Mouse (Mus musculus): ENCODE measurements around the gene Atg4a-ps. TPM values are rescaled to one million over a fixed set of nuclear protein-coding genes. Genes with fewer than 3 reads are reported as not detected.

Atg4a-ps gene
- polyA plus RNA-seq, 1 experiment from 2014 or later: 0.11 TPM

- 80% methylated on average over 4 of the region's 4 CpGs for WGBS
- H3K27ac ChIP-seq (ENCODE audit: low read depth, low read length): no peak overlapping the region
- no peak for ATAC-seq
- no peaks in the 10 kb centered on the region for H3K4me1 ChIP-seq (ENCODE audit: control insufficient read depth, insufficient read depth, low read depth, low read length)
- no peak overlapping the region for H3K9ac ChIP-seq (ENCODE audit: low read depth, low read length)
- H3K9me3 ChIP-seq (ENCODE audit: control insufficient read depth, low read length): no peaks in the 10 kb centered on the region
- H3K4me3 ChIP-seq (ENCODE audit: low read length): no peak overlapping the region
- H3K36me3 ChIP-seq (ENCODE audit: control insufficient read depth, insufficient read depth, low read length): no peaks in the 10 kb centered on the region
- H3K27me3 ChIP-seq (replicated peaks; ENCODE audit: control insufficient read depth, insufficient read depth, low read length): no peaks in the 10 kb centered on the region
- H3K4me2 ChIP-seq (ENCODE audit: low read length): no peak overlapping the region
Measured at GRCm38 (mm10) chr3:103672113-103672512, 26.2 kb upstream of the Atg4a-ps start.

DNA sequence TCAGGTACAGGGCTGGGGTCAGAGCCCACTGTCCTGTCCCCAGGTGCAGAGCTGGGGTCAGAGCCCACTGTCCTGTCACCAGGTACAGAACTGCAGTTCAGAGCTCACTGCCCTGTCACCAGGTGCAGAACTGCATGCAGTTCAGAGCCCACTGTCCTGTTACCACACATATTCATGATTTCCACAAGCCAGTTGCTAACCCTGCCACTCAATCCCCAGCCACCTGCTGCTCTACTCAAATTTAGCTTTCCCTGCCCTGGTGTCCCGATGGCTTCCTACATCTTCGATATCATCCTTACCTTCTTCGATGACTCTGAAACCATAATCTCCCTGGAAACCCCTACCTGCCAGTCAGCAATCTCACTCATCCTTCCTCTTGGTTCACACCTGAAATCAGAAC is 17.5 kb upstream of the Atg4a-ps start:
- 92% methylated on average over 3 of the region's 3 CpGs for WGBS
- H3K27me3 ChIP-seq (replicated peaks; ENCODE audit: control insufficient read depth, insufficient read depth, low read length): no peaks in the 10 kb centered on the region

GRCm38 (mm10) chr3:103661714-103662113 is 15.8 kb upstream of the Atg4a-ps start:
- Histone ChIP-seq H3K27me3 (replicated peaks; ENCODE audit: control insufficient read depth, insufficient read depth, low read length) (no peaks in the 10 kb centered on the region), H3K9ac (ENCODE audit: low read depth, low read length) (no peak overlapping the region), H3K4me3 (ENCODE audit: low read length) (no peak overlapping the region), H3K27ac (ENCODE audit: low read depth, low read length) (no peak overlapping the region), H3K9me3 (ENCODE audit: control insufficient read depth, low read length) (no peaks in the 10 kb centered on the region), H3K4me1 (ENCODE audit: control insufficient read depth, insufficient read depth, low read depth, low read length) (no peaks in the 10 kb centered on the region; the same call in 1 of the 2 replicates), H3K4me2 (ENCODE audit: low read length) (no peak overlapping the region), H3K36me3 (ENCODE audit: control insufficient read depth, insufficient read depth, low read length) (no peaks in the 10 kb centered on the region)
- no peak for ATAC-seq
- WGBS: 86% methylated on average over 8 of the region's 8 CpGs

More for the DNA sequence above, 17.5 kb upstream of the Atg4a-ps start:
- Histone ChIP-seq H3K4me1 (ENCODE audit: control insufficient read depth, insufficient read depth, low read depth, low read length) (no peaks in the 10 kb centered on the region), H3K9ac (ENCODE audit: low read depth, low read length) (no peak overlapping the region), H3K4me2 (ENCODE audit: low read length) (no peak overlapping the region), H3K27ac (ENCODE audit: low read depth, low read length) (no peak overlapping the region), H3K4me3 (ENCODE audit: low read length) (no peak overlapping the region), H3K9me3 (ENCODE audit: control insufficient read depth, low read length) (no peaks in the 10 kb centered on the region), H3K36me3 (ENCODE audit: control insufficient read depth, insufficient read depth, low read length) (no peaks in the 10 kb centered on the region)
- ATAC-seq: no peak

- Histone ChIP-seq H3K9me3 (ENCODE audit: control insufficient read depth, low read length) (no peaks in the 10 kb centered on the region), H3K9ac (ENCODE audit: low read depth, low read length) (no peak overlapping the region), H3K27me3 (replicated peaks; ENCODE audit: control insufficient read depth, insufficient read depth, low read length) (no peaks in the 10 kb centered on the region), H3K4me1 (ENCODE audit: control insufficient read depth, insufficient read depth, low read depth, low read length) (no peaks in the 10 kb centered on the region; the same call in 1 of the 2 replicates), H3K4me3 (ENCODE audit: low read length) (no peak overlapping the region), H3K27ac (ENCODE audit: low read depth, low read length) (no peak overlapping the region), H3K36me3 (ENCODE audit: control insufficient read depth, insufficient read depth, low read length) (no peaks in the 10 kb centered on the region), H3K4me2 (ENCODE audit: low read length) (no peak overlapping the region)
- no peak for ATAC-seq
- 75% methylated on average over 2 of the region's 2 CpGs for WGBS
Measured at GRCm38 (mm10) chr3:103660012-103660411, 14.1 kb upstream of the Atg4a-ps start.

GRCm38 (mm10) chr3:103650406-103650805 is 4.5 kb upstream of the Atg4a-ps start:
- H3K27me3 ChIP-seq (replicated peaks; ENCODE audit: control insufficient read depth, insufficient read depth, low read length): no peaks in the 10 kb centered on the region
- H3K4me2 ChIP-seq (ENCODE audit: low read length): no peak overlapping the region
- no peak overlapping the region for H3K27ac ChIP-seq (ENCODE audit: low read depth, low read length)
- no peak overlapping the region for H3K9ac ChIP-seq (ENCODE audit: low read depth, low read length)
- no peaks in the 10 kb centered on the region for H3K36me3 ChIP-seq (ENCODE audit: control insufficient read depth, insufficient read depth, low read length)
- WGBS: 19% methylated on average over 1 of the region's 1 CpGs
- H3K4me3 ChIP-seq (ENCODE audit: low read length): no peak overlapping the region
- no peaks in the 10 kb centered on the region for H3K4me1 ChIP-seq (ENCODE audit: control insufficient read depth, insufficient read depth, low read depth, low read length)
- ATAC-seq: no peak
- H3K9me3 ChIP-seq (ENCODE audit: control insufficient read depth, low read length): no peaks in the 10 kb centered on the region

DNA sequence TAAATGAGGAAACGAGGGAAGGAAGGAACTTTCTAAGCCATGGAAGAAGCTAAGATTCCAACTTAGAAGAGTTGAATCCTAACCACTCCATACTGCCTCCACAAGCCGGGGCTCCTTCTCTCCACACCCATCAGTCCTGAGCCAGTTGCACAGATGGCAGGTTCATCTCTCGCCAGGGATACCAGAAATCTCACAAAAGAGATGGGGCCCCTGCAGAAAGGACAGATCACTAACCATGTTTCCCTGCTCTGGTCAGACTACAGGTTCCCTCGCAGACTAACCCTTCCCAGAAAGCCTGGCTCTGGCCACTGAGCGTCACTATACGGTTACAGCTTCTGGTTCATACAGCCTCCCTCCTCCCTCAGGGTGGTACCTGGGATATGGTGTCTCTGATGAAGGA is 3.8 kb upstream of the Atg4a-ps start:
- H3K27me3 ChIP-seq (replicated peaks; ENCODE audit: control insufficient read depth, insufficient read depth, low read length): no peaks in the 10 kb centered on the region
- H3K9ac ChIP-seq (ENCODE audit: low read depth, low read length): no peak overlapping the region
- H3K4me3 ChIP-seq (ENCODE audit: low read length): no peak overlapping the region
- no peak overlapping the region for H3K27ac ChIP-seq (ENCODE audit: low read depth, low read length)
- H3K9me3 ChIP-seq (ENCODE audit: control insufficient read depth, low read length): no peaks in the 10 kb centered on the region
- no peaks in the 10 kb centered on the region for H3K36me3 ChIP-seq (ENCODE audit: control insufficient read depth, insufficient read depth, low read length)
- H3K4me1 ChIP-seq (ENCODE audit: control insufficient read depth, insufficient read depth, low read depth, low read length): no peaks in the 10 kb centered on the region
- H3K4me2 ChIP-seq (ENCODE audit: low read length): no peak overlapping the region
- 81% methylated on average over 6 of the region's 6 CpGs for WGBS
- no peak for ATAC-seq

DNA sequence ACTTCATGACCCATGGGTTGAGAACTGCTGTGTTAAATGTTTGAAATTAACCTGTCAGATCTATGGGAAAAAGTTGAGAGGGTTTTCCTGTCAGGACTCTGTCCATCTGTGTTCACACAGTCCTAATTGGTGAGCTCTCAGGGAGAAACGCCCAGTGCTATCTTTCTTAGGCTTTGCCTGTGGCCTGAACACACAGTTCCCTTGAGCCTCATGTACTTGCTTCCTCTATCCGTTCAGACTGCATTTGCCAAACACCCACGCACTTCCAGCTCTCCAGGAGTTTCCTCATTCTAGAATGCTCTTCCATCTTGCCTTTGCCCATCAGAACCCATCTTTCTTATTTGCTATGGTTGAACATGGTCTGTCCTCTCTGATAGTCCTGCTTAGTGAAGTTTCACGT is 2.6 kb upstream of the Atg4a-ps start:
- H3K27me3 ChIP-seq (replicated peaks; ENCODE audit: control insufficient read depth, insufficient read depth, low read length): no peaks in the 10 kb centered on the region
- H3K36me3 ChIP-seq (ENCODE audit: control insufficient read depth, insufficient read depth, low read length): no peaks in the 10 kb centered on the region
- H3K4me2 ChIP-seq (ENCODE audit: low read length): no peak overlapping the region
- no peaks in the 10 kb centered on the region for H3K9me3 ChIP-seq (ENCODE audit: control insufficient read depth, low read length)
- no peak for ATAC-seq
- 89% methylated on average over 4 of the region's 4 CpGs for WGBS
- H3K9ac ChIP-seq (ENCODE audit: low read depth, low read length): no peak overlapping the region
- no peaks in the 10 kb centered on the region for H3K4me1 ChIP-seq (ENCODE audit: control insufficient read depth, insufficient read depth, low read depth, low read length)
- H3K27ac ChIP-seq (ENCODE audit: low read depth, low read length): no peak overlapping the region
- H3K4me3 ChIP-seq (ENCODE audit: low read length): no peak overlapping the region

GRCm38 (mm10) chr3:103647164-103647867 is 1.4 kb upstream of the Atg4a-ps start:
- Histone ChIP-seq H3K4me2 (ENCODE audit: low read length) (no peak overlapping the region), H3K4me3 (ENCODE audit: low read length) (no peak overlapping the region), H3K27ac (ENCODE audit: low read depth, low read length) (no peak overlapping the region), H3K4me1 (ENCODE audit: control insufficient read depth, insufficient read depth, low read depth, low read length) (no peaks in the 10 kb centered on the region), H3K9me3 (ENCODE audit: control insufficient read depth, low read length) (no peaks in the 10 kb centered on the region), H3K9ac (ENCODE audit: low read depth, low read length) (no peak overlapping the region), H3K36me3 (ENCODE audit: control insufficient read depth, insufficient read depth, low read length) (no peaks in the 10 kb centered on the region), H3K27me3 (replicated peaks; ENCODE audit: control insufficient read depth, insufficient read depth, low read length) (no peaks in the 10 kb centered on the region)
- WGBS: 80% methylated on average over 11 of the region's 11 CpGs
- ATAC-seq: no peak

DNA sequence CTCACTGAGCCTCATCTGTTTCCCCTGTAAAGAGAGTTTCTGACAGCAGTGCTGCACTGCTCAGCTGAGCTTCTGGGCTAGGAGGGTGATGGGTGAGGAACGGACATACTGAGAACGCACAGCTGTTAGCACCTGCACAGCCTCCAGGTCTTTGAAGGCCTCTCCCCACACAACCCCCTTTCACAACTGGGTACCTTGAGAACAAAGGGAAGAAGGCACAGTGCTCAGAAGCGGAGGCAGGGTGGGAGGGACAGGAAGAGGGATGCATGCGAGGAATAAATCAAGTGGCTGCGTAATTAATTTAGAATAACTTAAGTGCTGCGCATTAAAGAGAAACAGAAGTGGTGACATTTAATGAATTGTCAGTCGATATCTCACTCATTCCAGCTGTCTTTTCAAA is 4.6 kb downstream of the Atg4a-ps start:
- Histone ChIP-seq H3K27me3 (replicated peaks; ENCODE audit: control insufficient read depth, insufficient read depth, low read length) (no peaks in the 10 kb centered on the region), H3K9ac (ENCODE audit: low read depth, low read length) (no peak overlapping the region), H3K4me3 (ENCODE audit: low read length) (no peak overlapping the region), H3K27ac (ENCODE audit: low read depth, low read length) (no peak overlapping the region), H3K9me3 (ENCODE audit: control insufficient read depth, low read length) (no peaks in the 10 kb centered on the region), H3K4me2 (ENCODE audit: low read length) (no peak overlapping the region), H3K4me1 (ENCODE audit: control insufficient read depth, insufficient read depth, low read depth, low read length) (no peaks in the 10 kb centered on the region), H3K36me3 (ENCODE audit: control insufficient read depth, insufficient read depth, low read length) (no peaks in the 10 kb centered on the region)
- WGBS: 45% methylated on average over 7 of the region's 7 CpGs
- no peak for ATAC-seq

All from hindbrain, embryonic 16.5 days (tissue).